Mouse (Mus musculus) hindbrain, embryonic 12.5 days (tissue): Measurements from ENCODE around the gene Plvap. TPM values are rescaled to one million over a fixed set of nuclear protein-coding genes. Genes with fewer than 3 reads are reported as not detected.

Experiments
- ATAC-seq: fragments of 200-750 bp; cut with Nextera tagmentation; 2 replicates; pipeline ENCODE4 v1.8.0; 2017; ENCODE audit warnings: moderate TSS enrichment; ENCODE audit not compliant: low FRiP score
- H3K27ac ChIP-seq: fragments of 300-500 bp; sonication (generic); 2 replicates; pipeline ENCODE4 v1.5.1; 2016; ENCODE audit warnings: mild to moderate bottlenecking
- H3K27me3 ChIP-seq: fragments of 300-500 bp; sonication (generic); 2 replicates; pipeline ENCODE4 v1.6.1; 2016; ENCODE audit warnings: mild to moderate bottlenecking
- H3K36me3 ChIP-seq: fragments of 300-500 bp; sonication (generic); 2 replicates; pipeline ENCODE4 v1.6.1; 2016; ENCODE audit warnings: mild to moderate bottlenecking
- H3K4me1 ChIP-seq: fragments of 300-500 bp; sonication (generic); 2 replicates; pipeline ENCODE4 v1.6.1; 2016
- H3K4me2 ChIP-seq: fragments of 300-500 bp; sonication (generic); replicated peaks from 2 replicates; pipeline ENCODE4 v1.6.1; 2016; ENCODE audit warnings: mild to moderate bottlenecking
- H3K4me3 ChIP-seq: fragments of 300-500 bp; sonication (generic); 2 replicates; pipeline ENCODE4 v1.5.1; 2016; ENCODE audit warnings: mild to moderate bottlenecking
- H3K9ac ChIP-seq: fragments of 300-500 bp; sonication (generic); 2 replicates; pipeline ENCODE4 v1.6.1; 2016; ENCODE audit warnings: mild to moderate bottlenecking, moderate library complexity
- H3K9me3 ChIP-seq: fragments of 300-500 bp; sonication (generic); replicated peaks from 2 replicates; pipeline ENCODE4 v1.6.1; 2016; ENCODE audit warnings: mild to moderate bottlenecking
- WGBS: fragments of 180-500 bp; shearing (Covaris S2); methylation state at CpG from one replicate; pipeline ENCODE4 v1.1.7; 2016; 5-methylcytosine and 5-hydroxymethylcytosine counted together
- polyA plus RNA-seq: library from polyadenylated mRNA; unstranded; fragments of >200 nt; fragmentation: Nextera tagmentation; extraction: Ambion mirVana; gene quantifications from 2 replicates; pipeline ENCODE4 v1.2.1, GENCODE M21; 2016

Gene Plvap
- polyA plus RNA-seq, 1 experiment from 2014 or later, result 39.7 TPM

DNA sequence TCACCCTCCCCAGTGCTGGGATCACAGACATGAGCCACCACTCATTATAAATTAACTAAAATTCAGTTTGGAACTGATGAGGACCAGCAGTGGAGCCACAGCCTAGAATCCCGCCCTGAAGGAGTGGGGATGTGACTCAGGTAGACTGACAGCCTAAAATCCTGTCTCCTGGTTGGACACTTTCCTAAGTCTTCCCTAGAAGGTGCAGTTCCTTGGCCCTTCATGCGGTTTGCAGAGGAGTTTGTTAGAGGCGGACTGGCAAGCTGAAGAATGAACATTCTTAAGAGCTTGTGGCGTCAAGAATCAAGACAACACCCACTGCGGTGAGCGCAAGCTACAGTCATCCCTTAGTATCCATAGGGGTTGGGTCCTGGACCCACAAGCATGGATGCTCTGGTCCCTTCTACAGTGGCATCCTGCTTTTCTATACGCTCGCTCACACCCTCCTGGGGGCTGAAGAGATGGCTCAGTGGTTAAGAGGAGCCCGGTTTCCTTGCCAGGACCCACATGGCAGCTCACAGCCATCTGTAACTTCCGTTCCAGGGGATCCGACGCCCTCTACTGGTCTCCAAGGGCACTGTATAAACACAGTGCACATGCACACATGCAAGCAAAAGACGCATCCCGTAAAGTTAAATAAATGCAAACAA, 34.2 kb downstream of the Plvap start:
- H3K27ac ChIP-seq, result peak overlapping the region; percentile 90
- no peaks in the 10 kb centered on the region for H3K9me3 ChIP-seq
- WGBS, result 35% methylated on average over 14 of the region's 14 CpGs
- no peak; the same call in 1 of the 2 replicates for ATAC-seq
- peaks cover 74% of the 10 kb centered on the region for H3K36me3 ChIP-seq
- H3K9ac ChIP-seq, result peak overlapping the region; percentile 74; the same call in 1 of the 2 replicates
- peak overlapping the region; percentile 54 for H3K4me3 ChIP-seq
- peak overlapping the region; percentile 77 for H3K4me2 ChIP-seq
- peaks cover 27% of the 10 kb centered on the region for H3K4me1 ChIP-seq
- peaks cover 13% of the 10 kb centered on the region; the same call in 1 of the 2 replicates for H3K27me3 ChIP-seq

DNA sequence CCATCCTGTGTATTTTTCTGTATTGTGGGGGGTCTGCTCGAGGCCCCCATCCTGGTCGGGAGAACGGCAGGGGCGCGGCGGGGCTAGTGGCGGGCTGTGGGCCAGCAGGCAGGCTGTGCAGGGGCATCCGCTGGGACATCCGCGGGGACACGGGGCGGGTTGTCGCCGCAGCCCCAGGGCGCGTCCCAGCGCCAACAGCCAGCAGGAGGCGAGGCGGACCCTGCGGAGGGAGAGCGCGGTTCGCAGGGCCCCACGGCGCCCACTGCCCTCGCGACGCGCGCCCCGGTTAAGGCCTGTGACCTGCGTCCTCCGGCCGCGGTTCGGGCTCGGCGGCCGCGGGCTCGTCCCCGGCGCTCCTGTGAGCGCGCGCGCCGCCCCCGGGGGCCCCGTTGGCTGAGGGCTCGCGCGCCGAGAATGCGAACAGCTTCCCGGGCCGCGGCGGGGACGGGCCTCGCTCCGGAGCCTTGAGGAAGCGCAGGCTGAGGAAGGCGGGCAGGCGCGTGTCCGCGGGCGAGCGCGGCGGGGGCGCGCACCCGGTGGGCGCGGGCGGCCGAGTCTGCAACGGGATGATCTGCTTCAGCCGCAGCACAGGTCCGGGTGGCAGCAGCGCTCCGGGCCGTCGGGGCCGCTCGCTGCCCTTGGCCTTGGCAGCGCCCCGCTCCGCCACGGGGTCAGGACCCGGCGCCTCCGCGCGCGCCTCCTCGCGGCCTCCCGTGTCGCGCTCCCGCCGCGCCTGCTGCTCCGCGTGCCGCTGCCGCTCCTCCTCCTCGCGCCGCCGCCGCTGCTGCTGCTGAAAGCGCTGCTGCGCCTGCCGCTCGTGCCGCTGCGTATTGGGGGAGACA, 35.2 kb downstream of the Plvap start:
- ATAC-seq, result peak; percentile 68
- Histone ChIP-seq H3K27ac (peak overlapping the region; percentile 90), H3K4me1 (peaks cover 24% of the 10 kb centered on the region), H3K9ac (peak overlapping the region; percentile 74), H3K9me3 (no peaks in the 10 kb centered on the region), H3K4me2 (peak overlapping the region; percentile 77), H3K36me3 (peaks cover 74% of the 10 kb centered on the region), H3K4me3 (peak overlapping the region; percentile 54), H3K27me3 (peaks cover 13% of the 10 kb centered on the region; the same call in 1 of the 2 replicates)
- 1% methylated on average over 67 of the region's 121 CpGs for WGBS

- peak; percentile 21; the same call in 1 of the 2 replicates for ATAC-seq
- peaks cover 71% of the 10 kb centered on the region for H3K36me3 ChIP-seq
- H3K27me3 ChIP-seq, result peaks cover 7% of the 10 kb centered on the region; the same call in 1 of the 2 replicates
- H3K27ac ChIP-seq, result peak overlapping the region; percentile 90
- peaks cover 19% of the 10 kb centered on the region for H3K4me1 ChIP-seq
- no peaks in the 10 kb centered on the region for H3K9me3 ChIP-seq
- WGBS, result 32% methylated on average over 4 of the region's 4 CpGs
- peak overlapping the region; percentile 74; the same call in 1 of the 2 replicates for H3K9ac ChIP-seq
- H3K4me2 ChIP-seq, result peak overlapping the region; percentile 77
- H3K4me3 ChIP-seq, result peak overlapping the region; percentile 54
Observed at GRCm38 (mm10) chr8:71475702-71476075, 35.9 kb downstream of the Plvap start.

- peaks cover 7% of the 10 kb centered on the region; the same call in 1 of the 2 replicates for H3K27me3 ChIP-seq
- H3K36me3 ChIP-seq, result peaks cover 64% of the 10 kb centered on the region
- H3K27ac ChIP-seq, result peak overlapping the region; percentile 90
- no peak overlapping the region for H3K4me2 ChIP-seq
- H3K9ac ChIP-seq, result no peak overlapping the region
- 87% methylated on average over 25 of the region's 25 CpGs for WGBS
- 0 out of 2 replicates have a peak, but pooled peaks have one; percentile 5 for ATAC-seq
- no peak overlapping the region for H3K4me3 ChIP-seq
- H3K9me3 ChIP-seq, result no peaks in the 10 kb centered on the region
- peaks cover 24% of the 10 kb centered on the region for H3K4me1 ChIP-seq
Observed at GRCm38 (mm10) chr8:71474785-71475701, 36.5 kb downstream of the Plvap start.

GRCm38 (mm10) chr8:71474344-71474743, 37.2 kb downstream of the Plvap start:
- ATAC-seq, result no peak
- no peak overlapping the region for H3K4me2 ChIP-seq

DNA sequence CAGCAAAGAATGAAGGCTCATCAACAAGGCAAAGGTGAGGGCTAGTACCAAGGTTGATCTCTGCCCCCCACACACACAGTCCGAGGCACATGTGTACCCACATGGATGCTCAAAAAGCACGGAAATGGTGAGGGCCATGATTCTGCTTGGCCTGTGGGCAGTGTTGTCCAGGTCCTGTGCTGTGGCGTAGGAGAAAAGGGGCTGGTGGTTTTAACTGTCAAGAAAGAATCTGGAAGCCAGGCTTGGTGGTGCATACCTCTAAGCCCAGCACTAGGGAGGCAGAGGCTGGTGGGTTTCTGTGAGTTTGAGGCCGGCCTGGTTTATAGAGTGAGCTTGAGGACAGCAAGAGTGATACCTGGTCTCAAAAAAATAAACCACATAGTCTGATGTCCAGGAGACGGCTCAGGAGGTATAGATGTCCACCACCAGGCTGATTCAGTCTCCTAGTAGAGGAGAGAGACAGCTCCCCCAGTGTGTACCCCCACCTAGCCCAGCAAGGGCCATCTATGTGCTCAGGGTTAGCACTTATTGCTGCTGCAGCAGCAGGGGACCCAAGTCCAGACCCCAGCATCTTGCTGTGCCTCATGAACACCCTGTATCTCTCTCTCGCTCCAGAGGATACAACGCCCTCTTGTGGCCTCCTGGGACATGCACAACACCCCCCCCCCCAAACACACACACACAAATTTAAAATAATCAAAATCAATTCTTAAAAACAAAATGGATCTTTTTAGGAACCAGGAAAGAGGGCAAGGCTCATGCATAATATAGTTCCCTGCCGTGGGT, 38.8 kb downstream of the Plvap start:
- ATAC-seq, result no peak
- Histone ChIP-seq H3K4me3 (no peak overlapping the region), H3K9me3 (no peaks in the 10 kb centered on the region), H3K9ac (no peak overlapping the region), H3K27me3 (no peaks in the 10 kb centered on the region), H3K4me2 (no peak overlapping the region), H3K4me1 (peaks cover 29% of the 10 kb centered on the region), H3K27ac (no peak overlapping the region), H3K36me3 (peaks cover 45% of the 10 kb centered on the region)
- 87% methylated on average over 8 of the region's 8 CpGs for WGBS

More at GRCm38 (mm10) chr8:71474344-71474743, 37.2 kb downstream of the Plvap start:
- no peak overlapping the region for H3K4me3 ChIP-seq
- peaks cover 57% of the 10 kb centered on the region for H3K36me3 ChIP-seq
- H3K9ac ChIP-seq, result no peak overlapping the region
- H3K4me1 ChIP-seq, result peaks cover 29% of the 10 kb centered on the region
- WGBS, result 95% methylated on average over 18 of the region's 18 CpGs
- peaks cover 7% of the 10 kb centered on the region; the same call in 1 of the 2 replicates for H3K27me3 ChIP-seq
- no peaks in the 10 kb centered on the region for H3K9me3 ChIP-seq
- no peak overlapping the region for H3K27ac ChIP-seq

DNA sequence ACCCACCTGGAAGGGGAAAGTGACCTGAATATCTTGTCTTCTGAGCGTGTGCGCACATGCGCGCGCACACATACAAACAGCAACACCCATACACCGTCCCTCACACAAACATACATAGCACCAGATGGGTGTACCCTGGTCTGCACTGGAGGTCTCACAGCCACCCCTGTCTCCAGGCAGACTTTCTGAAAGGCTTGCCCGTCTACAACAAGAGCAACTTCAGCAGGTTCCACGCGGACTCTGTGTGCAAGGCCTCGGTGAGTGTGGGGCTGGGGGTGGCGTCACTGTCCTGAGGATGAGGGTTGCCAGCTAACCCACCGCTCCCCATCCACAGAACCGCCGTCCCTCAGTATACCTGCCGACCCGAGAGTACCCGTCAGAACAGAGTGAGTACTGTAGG, 39.7 kb downstream of the Plvap start:
- no peak for ATAC-seq
- Histone ChIP-seq H3K36me3 (peaks cover 45% of the 10 kb centered on the region), H3K4me1 (peaks cover 22% of the 10 kb centered on the region), H3K27me3 (no peaks in the 10 kb centered on the region), H3K4me2 (no peak overlapping the region), H3K4me3 (no peak overlapping the region), H3K9me3 (no peaks in the 10 kb centered on the region), H3K9ac (no peak overlapping the region), H3K27ac (no peak overlapping the region)
- WGBS, result 93% methylated on average over 17 of the region's 17 CpGs

DNA sequence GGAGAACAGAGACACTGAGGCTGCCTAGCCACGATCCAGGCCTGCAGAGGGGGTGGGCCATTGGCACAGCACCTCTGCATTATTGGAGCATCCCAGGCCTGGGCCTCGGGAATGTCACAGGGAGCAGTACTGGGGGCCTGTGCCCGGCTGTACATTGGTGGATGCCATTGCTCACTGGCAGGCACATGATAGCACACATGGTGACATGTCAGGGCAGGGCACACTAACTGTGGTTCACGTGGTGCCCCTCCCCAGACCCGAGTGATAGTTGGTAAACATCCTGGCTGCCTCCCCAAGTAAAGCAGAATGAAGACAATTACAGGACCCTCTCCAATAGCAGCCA, 40.7 kb downstream of the Plvap start:
- Histone ChIP-seq H3K9me3 (no peaks in the 10 kb centered on the region), H3K27ac (no peak overlapping the region), H3K9ac (no peak overlapping the region), H3K4me2 (no peak overlapping the region), H3K4me3 (no peak overlapping the region), H3K4me1 (peaks cover 20% of the 10 kb centered on the region), H3K36me3 (peaks cover 45% of the 10 kb centered on the region), H3K27me3 (no peaks in the 10 kb centered on the region)
- no peak for ATAC-seq
- WGBS, result 86% methylated on average over 5 of the region's 5 CpGs

DNA sequence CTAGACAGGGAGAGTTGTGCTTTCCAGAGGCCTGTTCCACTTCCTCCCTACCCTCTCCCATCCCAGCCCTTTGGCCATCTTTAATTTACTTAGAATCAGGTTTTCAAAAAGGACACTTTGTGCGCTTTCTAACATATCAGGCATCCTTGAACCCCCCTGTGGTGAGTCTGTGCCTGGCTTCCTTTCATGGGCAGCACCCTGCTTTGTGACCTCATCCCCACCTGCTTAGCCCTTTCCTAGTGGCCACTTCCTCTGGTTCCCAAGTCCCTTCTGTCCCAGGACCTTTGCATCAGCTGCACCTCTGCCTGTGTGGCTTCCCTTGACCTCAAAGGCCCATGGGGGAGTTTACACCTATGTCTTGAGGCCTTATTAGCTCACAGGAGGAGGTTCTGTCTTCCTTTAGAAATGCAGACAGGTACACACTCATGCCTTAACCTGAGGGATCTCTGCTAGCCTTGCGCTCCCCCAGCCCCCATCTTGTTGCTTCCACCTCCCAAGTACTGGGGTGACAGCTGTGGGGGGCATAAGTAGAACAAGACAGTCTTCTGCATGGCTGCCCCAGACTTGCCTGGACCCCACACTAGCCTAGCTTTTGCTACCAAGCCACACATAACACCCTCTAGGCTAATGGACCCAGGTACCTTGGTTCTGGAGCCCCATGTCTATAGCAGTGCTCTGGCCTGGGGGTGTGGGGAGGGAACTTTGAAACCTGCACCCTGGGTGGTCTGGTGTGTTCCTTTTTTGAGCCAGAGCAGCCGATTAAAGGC, 41.2 kb downstream of the Plvap start:
- Histone ChIP-seq H3K36me3 (peaks cover 44% of the 10 kb centered on the region), H3K27ac (peak overlapping the region; percentile 87; the same call in 1 of the 2 replicates), H3K4me1 (peaks cover 21% of the 10 kb centered on the region), H3K4me3 (peak overlapping the region; percentile 90), H3K9ac (peak overlapping the region; percentile 84), H3K4me2 (peak overlapping the region; percentile 90), H3K27me3 (no peaks in the 10 kb centered on the region), H3K9me3 (no peaks in the 10 kb centered on the region)
- 84% methylated on average over 3 of the region's 3 CpGs for WGBS
- no peak for ATAC-seq

DNA sequence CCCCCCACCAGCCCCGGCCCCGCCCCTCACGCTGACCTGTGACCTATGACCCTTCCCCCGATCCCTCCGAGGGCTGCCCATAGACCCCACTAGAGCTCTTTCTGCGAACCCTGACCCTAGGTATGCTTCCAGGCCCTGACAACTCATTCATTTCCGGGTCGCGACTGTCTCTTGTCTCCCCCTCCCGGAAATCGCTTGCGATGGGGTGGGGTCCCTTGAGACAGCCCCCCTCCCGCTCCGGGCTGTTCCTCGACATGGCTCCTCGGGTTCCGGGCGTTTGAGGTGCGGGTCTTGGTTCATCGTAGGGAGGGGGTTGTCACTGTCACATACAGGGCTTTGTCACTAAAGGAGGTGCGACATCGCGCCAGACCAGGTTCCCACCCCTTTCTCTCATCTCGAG, 42.1 kb downstream of the Plvap start:
- Histone ChIP-seq H3K9ac (peak overlapping the region; percentile 84), H3K36me3 (peaks cover 34% of the 10 kb centered on the region), H3K9me3 (no peaks in the 10 kb centered on the region), H3K4me3 (peak overlapping the region; percentile 90), H3K4me2 (peak overlapping the region; percentile 90), H3K27me3 (no peaks in the 10 kb centered on the region), H3K4me1 (peaks cover 24% of the 10 kb centered on the region), H3K27ac (peak overlapping the region; percentile 87)
- WGBS, result 1% methylated on average over 24 of the region's 24 CpGs
- peak; percentile 42 for ATAC-seq
